Mouse (Mus musculus) MEL (cell line): ENCODE data around the gene Dgcr6. TPM values are rescaled to one million over a fixed set of nuclear protein-coding genes. Genes with fewer than 3 reads are reported as not detected.

Source experiments
- DNase-seq: peaks from one replicate; pipeline ENCODE4 v3.0.0; 2011; ENCODE audit warnings: low read depth, low spot score
- H3K27ac ChIP-seq: 2 replicates; pipeline ENCODE4 v1.5.1; 2012; ENCODE audit warnings: low read depth, mild to moderate bottlenecking, control low read depth, low read length, moderate library complexity; ENCODE audit not compliant: control insufficient read depth
- H3K27me3 ChIP-seq, 2 experiments: fragments of 150-350 bp in 1 of 2; sonication (generic) in 1 of 2; 2 replicates each; pipeline ENCODE4 v1.6.1; 2012; ENCODE audit warnings: low read length in 2 of 2, mild to moderate bottlenecking in 2 of 2, improper control_type of control experiment in 1 of 2, moderate library complexity in 1 of 2; ENCODE audit not compliant: insufficient read depth in 2 of 2, control insufficient read depth in 1 of 2
- H3K36me3 ChIP-seq, 2 experiments: 2 replicates each; pipeline ENCODE4 v1.6.1; 2012 to 2014; ENCODE audit warnings: low read length in 2 of 2, improper control_type of control experiment in 1 of 2, inconsistent platforms in 1 of 2, mild to moderate bottlenecking in 1 of 2; ENCODE audit not compliant: insufficient read depth in 2 of 2, control insufficient read depth in 1 of 2
- H3K4me1 ChIP-seq, 2 experiments: fragments of 150-350 bp in 1 of 2; sonication (generic) in 1 of 2; 2 replicates each; pipeline ENCODE4 v1.6.1; 2012; ENCODE audit warnings: low read length in 2 of 2, improper control_type of control experiment in 1 of 2, mild to moderate bottlenecking in 1 of 2; ENCODE audit not compliant: insufficient read depth in 2 of 2, control insufficient read depth in 1 of 2
- H3K4me3 ChIP-seq, 2 experiments: fragments of 150-350 bp in 1 of 2; sonication (generic) in 1 of 2; 2 replicates each; pipeline ENCODE4 v1.5.1; 2012; ENCODE audit warnings: low read depth in 2 of 2, low read length in 2 of 2, mild to moderate bottlenecking in 2 of 2, moderate library complexity in 2 of 2, control low read depth in 1 of 2, improper control_type of control experiment in 1 of 2; ENCODE audit not compliant: control insufficient read depth in 1 of 2, insufficient read depth in 1 of 2
- H3K79me2 ChIP-seq: 2 replicates; pipeline ENCODE4 v1.6.1; 2012; ENCODE audit warnings: mild to moderate bottlenecking, low read length, moderate library complexity; ENCODE audit not compliant: control insufficient read depth, poor library complexity, insufficient read depth
- H3K9ac ChIP-seq: 2 replicates; pipeline ENCODE4 v1.6.1; 2012; ENCODE audit warnings: low read depth, mild to moderate bottlenecking, control low read depth, low read length, moderate library complexity; ENCODE audit not compliant: control insufficient read depth, poor library complexity, severe bottlenecking
- H3K9me3 ChIP-seq: fragments of 150-350 bp; sonication (generic); replicated peaks from 2 replicates; pipeline ENCODE4 v1.6.1; 2012; ENCODE audit warnings: mild to moderate bottlenecking, low read length, improper control_type of control experiment, moderate library complexity; ENCODE audit not compliant: insufficient read depth
- CHD1 ChIP-seq: IDR thresholded peaks from 2 replicates; pipeline ENCODE4 v1.6.1; 2012; ENCODE audit warnings: low read depth, mild to moderate bottlenecking, inconsistent platforms, low read length, improper control_type of control experiment
- CTCF ChIP-seq, 3 experiments: IDR thresholded peaks in 2 of 3; conservative IDR thresholded peaks in 1 of 3; 2 replicates each; pipeline ENCODE4 v1.5.1; 2011 to 2012; ENCODE audit warnings: low read length in 3 of 3, low read depth in 2 of 3, mild to moderate bottlenecking in 2 of 3, improper control_type of control experiment in 1 of 3, inconsistent platforms in 1 of 3, mixed read lengths in 1 of 3, moderate library complexity in 1 of 3; ENCODE audit not compliant: control insufficient read depth in 1 of 3, insufficient read depth in 1 of 3, poor library complexity in 1 of 3, severe bottlenecking in 1 of 3
- EP300 ChIP-seq, 2 experiments: IDR thresholded peaks; 2 replicates each; pipeline ENCODE4 v1.6.1; 2011; ENCODE audit warnings: improper control_type of control experiment in 2 of 2, low read length in 2 of 2, low read depth in 1 of 2, mild to moderate bottlenecking in 1 of 2
- ETS1 ChIP-seq: IDR thresholded peaks from 2 replicates; pipeline ENCODE4 v1.6.1; 2012; ENCODE audit warnings: low read depth, mild to moderate bottlenecking, inconsistent platforms, low read length, improper control_type of control experiment, moderate library complexity
- GABPA ChIP-seq: IDR thresholded peaks from 2 replicates; pipeline ENCODE4 v1.6.1; 2012; ENCODE audit warnings: low read depth, mild to moderate bottlenecking, inconsistent platforms, low read length, improper control_type of control experiment, moderate library complexity
- GATA1 ChIP-seq: IDR thresholded peaks from 2 replicates; pipeline ENCODE4 v1.6.1; 2011; ENCODE audit warnings: low read depth, low read length, improper control_type of control experiment
- HCFC1 ChIP-seq: IDR thresholded peaks from 2 replicates; pipeline ENCODE4 v1.6.1; 2012; ENCODE audit warnings: low read depth, mild to moderate bottlenecking, inconsistent platforms, low read length, improper control_type of control experiment, moderate library complexity
- KAT2A ChIP-seq: conservative IDR thresholded peaks from 2 replicates; pipeline ENCODE4 v1.6.1; 2012; ENCODE audit warnings: low read depth, low read length, improper control_type of control experiment, inconsistent platforms
- MAFK ChIP-seq: IDR thresholded peaks from 2 replicates; pipeline ENCODE4 v1.6.1; 2011; ENCODE audit warnings: low read depth, mild to moderate bottlenecking, low read length, improper control_type of control experiment, borderline replicate concordance
- MXI1 ChIP-seq: IDR thresholded peaks from 2 replicates; pipeline ENCODE4 v1.6.1; 2011; ENCODE audit warnings: mild to moderate bottlenecking, low read depth, low read length, improper control_type of control experiment
- MYC ChIP-seq: IDR thresholded peaks from 2 replicates; pipeline ENCODE4 v1.6.1; 2011; ENCODE audit warnings: low read depth, mild to moderate bottlenecking, low read length, improper control_type of control experiment, moderate library complexity
- RAD21 ChIP-seq: IDR thresholded peaks from 2 replicates; pipeline ENCODE4 v1.6.1; 2011; ENCODE audit warnings: mild to moderate bottlenecking, low read depth, low read length, improper control_type of control experiment
- SMC3 ChIP-seq: IDR thresholded peaks from 2 replicates; pipeline ENCODE4 v1.6.1; 2011; ENCODE audit warnings: low read depth, low read length, improper control_type of control experiment
- TAL1 ChIP-seq: IDR thresholded peaks from 2 replicates; pipeline ENCODE4 v1.6.1; 2012; ENCODE audit warnings: mild to moderate bottlenecking, inconsistent platforms, low read length, moderate library complexity, mixed read lengths
- TBP ChIP-seq: IDR thresholded peaks from 2 replicates; pipeline ENCODE4 v1.8.0; 2011; ENCODE audit warnings: low read depth, low read length, improper control_type of control experiment
- TCF12 ChIP-seq: IDR thresholded peaks from 2 replicates; pipeline ENCODE4 v1.6.1; 2014; ENCODE audit warnings: low read depth, mild to moderate bottlenecking, inconsistent platforms, low read length, improper control_type of control experiment, moderate library complexity
- ZC3H11A ChIP-seq: IDR thresholded peaks from 2 replicates; pipeline ENCODE4 v1.6.1; 2012; ENCODE audit warnings: low read depth, mild to moderate bottlenecking, inconsistent platforms, low read length, improper control_type of control experiment
- ZNF384 ChIP-seq: IDR thresholded peaks from 2 replicates; pipeline ENCODE4 v1.6.1; 2012; ENCODE audit warnings: low read depth, mild to moderate bottlenecking, inconsistent platforms, low read length, improper control_type of control experiment
- polyA plus RNA-seq, 2 experiments: library from polyadenylated mRNA; stranded (reverse) in 1 of 2; unstranded in 1 of 2; fragments of >175 nt in 1 of 2; fragments of >200 nt in 1 of 2; gene quantifications; 2 replicates each; pipeline versions ENCODE4 v1.2.1 to v1.2.4; 2012; ENCODE audit warnings: low replicate concordance in 2 of 2, low read depth in 1 of 2; ENCODE audit not compliant: insufficient read length in 2 of 2, insufficient read depth in 1 of 2, missing spikeins in 1 of 2
- total RNA-seq: library from RNA; depleted of rRNA; stranded (reverse); fragments of 300-350 nt; gene quantifications from 2 replicates; pipeline ENCODE4 v1.2.3, GENCODE M21; 2012

Gene Dgcr6
- total and polyA plus RNA-seq, 3 experiments: 66.8 to 133 TPM; not detected in 1

DNA sequence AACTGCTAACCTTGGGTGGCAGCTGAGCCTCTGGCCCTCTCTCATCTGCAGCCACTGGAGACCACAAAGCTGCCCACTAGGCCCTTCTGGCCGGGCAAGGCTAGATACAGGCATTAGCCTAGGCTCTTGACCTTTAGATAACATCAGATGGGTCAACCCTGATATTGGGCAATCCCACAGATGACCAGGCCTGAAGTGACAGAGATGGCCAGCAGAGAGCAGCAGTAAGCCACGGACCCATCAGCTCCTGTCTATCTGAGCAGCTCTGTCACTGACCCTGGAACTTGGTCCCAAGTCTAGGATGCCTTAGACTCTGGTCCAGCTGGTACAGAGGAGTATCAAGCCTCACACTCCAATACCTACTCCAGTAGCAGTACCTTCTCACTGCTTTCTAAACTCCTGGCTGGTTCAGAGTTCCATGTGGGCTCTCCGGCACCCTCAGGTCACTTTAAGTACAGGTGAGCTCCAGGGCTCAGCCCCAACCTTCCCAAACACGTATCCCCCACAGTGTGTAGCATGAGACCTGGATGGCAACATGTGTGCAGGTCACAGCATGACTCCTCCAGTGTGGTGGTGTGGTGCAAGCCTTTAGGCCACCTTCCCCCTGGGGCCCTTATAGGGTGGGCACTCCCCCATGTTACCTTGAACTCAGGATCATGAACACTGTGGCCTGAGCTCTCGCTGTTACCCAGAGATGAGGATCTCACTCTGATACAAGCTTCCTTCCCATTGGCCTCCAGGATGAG, 55.7 kb downstream of the Dgcr6 start:
- TF ChIP-seq MAFK (no peak), GABPA (no peak), TBP (no peak), ZNF384 (no peak), CTCF (IDR thresholded peaks at IDR 0.05 in 2 of 3, conservative IDR thresholded peaks at IDR 0.05 in 1 of 3; ENCODE audit: control insufficient read depth in 1 of 3, insufficient read depth in 1 of 3, low read depth in 2 of 3, low read length in 3 of 3, poor library complexity in 1 of 3, severe bottlenecking in 1 of 3) (peak; percentile 62 to 80 (median 77)), SMC3 (peak; percentile 83), ZC3H11A (peak; percentile 76), RAD21 (peak; percentile 84)
- TF ChIP-seq, all 39 proteins: peak for 4
- Histone ChIP-seq H3K36me3 (no peaks in the 10 kb centered on the region), H3K79me2 (no peaks in the 10 kb centered on the region), H3K4me1 (no peaks in the 10 kb centered on the region; a peak in 1 of 4 replicates), H3K9ac (no peak overlapping the region), H3K27me3 (peaks cover 0 to 2% of the 10 kb centered on the region in 2 experiments; a peak in 1 of 4 replicates), H3K9me3 (no peaks in the 10 kb centered on the region), H3K4me3 (no peak overlapping the region), H3K27ac (no peak overlapping the region)
- peak; percentile 30 for DNase-seq

DNA sequence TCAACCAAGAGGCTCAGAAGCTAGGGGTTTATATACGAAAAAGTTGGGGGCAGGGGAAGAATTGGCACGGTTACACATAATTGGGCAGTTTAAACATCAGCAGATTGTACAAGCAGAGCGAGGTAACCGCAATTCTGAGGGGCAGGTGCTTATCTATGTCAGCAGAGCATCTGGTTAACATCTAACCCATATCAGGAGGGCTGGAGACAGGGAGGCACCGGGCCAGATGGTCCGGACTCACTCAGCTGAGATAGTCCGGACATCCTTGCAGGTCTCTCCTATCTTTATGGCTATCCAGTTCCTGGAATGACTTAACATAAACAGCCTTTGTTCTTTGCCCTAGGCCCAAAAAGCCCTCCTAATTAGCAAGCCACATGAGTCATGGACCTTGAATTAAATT, 58.4 kb downstream of the Dgcr6 start:
- no peak for TF ChIP-seq ZC3H11A
- TF ChIP-seq MXI1: no peak
- TF ChIP-seq ETS1: peak; percentile 47; the same call in 1 of the 2 replicates
- TF ChIP-seq EP300 (IDR thresholded peaks at IDR 0.05; ENCODE audit: low read depth in 1 of 2, low read length in 2 of 2): no peak
- no peak for TF ChIP-seq CHD1
- peak; percentile 61 for TF ChIP-seq TAL1
- no peak for TF ChIP-seq MYC
- TF ChIP-seq TCF12: peak; percentile 73
- peak; percentile 42 for TF ChIP-seq GATA1
- TF ChIP-seq KAT2A: no peak
- TF ChIP-seq HCFC1: no peak
- TF ChIP-seq, all 39 proteins: peak for 4

More for the DNA sequence above, 58.4 kb downstream of the Dgcr6 start:
- H3K79me2 ChIP-seq: no peaks in the 10 kb centered on the region
- H3K27me3 ChIP-seq: no peaks in the 10 kb centered on the region
- no peaks in the 10 kb centered on the region for H3K9me3 ChIP-seq
- no peaks in the 10 kb centered on the region; a peak in 1 of 4 replicates for H3K4me1 ChIP-seq
- peak; percentile 47 for DNase-seq
- no peak overlapping the region for H3K27ac ChIP-seq
- no peak overlapping the region for H3K4me3 ChIP-seq
- no peak overlapping the region for H3K9ac ChIP-seq
- H3K36me3 ChIP-seq: no peaks in the 10 kb centered on the region
